Mouse (Mus musculus) heart, embryonic 10.5 days (tissue): ENCODE data around the gene Farsb. TPM values are rescaled to one million over a fixed set of nuclear protein-coding genes. Genes with fewer than 3 reads are reported as not detected.

Source experiments
- polyA plus RNA-seq: library from polyadenylated mRNA; unstranded; fragments of >200 nt; fragmentation: Nextera tagmentation; extraction: Ambion mirVana; gene quantifications from 2 replicates; pipeline ENCODE4 v1.2.1, GENCODE M21; 2016

Farsb gene
- polyA plus RNA-seq, 1 experiment from 2014 or later, result 133 TPM

Other genes with a start within 250 kb of the Farsb start
- 0.11 and 0.65 TPM in 2 replicates for gene Sgpp2, start 178.6 kb downstream of the Farsb start, polyA plus RNA-seq
- gene Mogat1, start 22.1 kb upstream of the Farsb start, polyA plus RNA-seq, result 0.22 TPM in 1 of 2 replicates, not detected in the other
- 0.05 and 0.15 TPM in 2 replicates for gene BC035947, start 23.3 kb upstream of the Farsb start, polyA plus RNA-seq
- 56.7 and 61.8 TPM in 2 replicates for gene Acsl3, start 168.9 kb upstream of the Farsb start, polyA plus RNA-seq
- gene Utp14b, start 169.1 kb upstream of the Farsb start, polyA plus RNA-seq, result 2.7 and 3.1 TPM in 2 replicates